Mouse (Mus musculus) CH12F3 (cell line): Measurements from ENCODE around the gene Zfp64.

Experiments used
- in situ Hi-C: fragments of 300-500 bp; cut with MboI; formaldehyde crosslinking; loops from 2 replicates; pipeline ENCODE4 v1.14.3; 2020; ENCODE audit warnings: low sequenced_read_pairs

The Zfp64 gene

GRCm38 (mm10) chr2:168954376-168954775, 1.0 kb downstream of the Zfp64 start:
- in situ Hi-C loops: no loop called here

- in situ Hi-C loops: no loop called here
Measured at GRCm38 (mm10) chr2:168948506-168948905, 6.9 kb downstream of the Zfp64 start.

DNA sequence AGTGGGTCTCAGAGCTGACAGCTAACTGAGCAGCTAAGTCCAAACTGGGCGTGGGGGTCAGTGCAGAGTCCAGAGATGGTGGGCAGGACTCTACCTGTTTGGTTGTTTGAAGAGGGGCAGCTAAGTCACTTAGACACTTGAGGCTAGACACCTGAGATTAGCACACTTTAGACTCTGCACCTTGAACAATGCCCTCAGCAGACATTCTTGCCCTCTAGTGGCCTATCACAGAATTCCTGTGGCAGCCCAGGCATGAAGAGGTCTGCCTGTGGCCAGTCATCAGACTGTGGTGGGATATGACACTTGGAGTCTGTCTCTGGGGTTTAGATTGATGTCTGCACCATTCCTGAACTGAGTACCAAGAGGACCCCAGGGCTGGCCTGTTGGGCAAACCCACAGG, 7.7 kb downstream of the Zfp64 start:
- in situ Hi-C loops: no loop called here

- in situ Hi-C loops: no loop called here
Measured at GRCm38 (mm10) chr2:168944011-168944410, 11.4 kb downstream of the Zfp64 start.

- in situ Hi-C loops: no loop called here
Measured at GRCm38 (mm10) chr2:168939941-168940340, 15.4 kb downstream of the Zfp64 start.

GRCm38 (mm10) chr2:168939261-168939933, 16.0 kb downstream of the Zfp64 start:
- in situ Hi-C loops: no loop called here

GRCm38 (mm10) chr2:168936896-168937295, 18.5 kb downstream of the Zfp64 start:
- in situ Hi-C loops: no loop called here

DNA sequence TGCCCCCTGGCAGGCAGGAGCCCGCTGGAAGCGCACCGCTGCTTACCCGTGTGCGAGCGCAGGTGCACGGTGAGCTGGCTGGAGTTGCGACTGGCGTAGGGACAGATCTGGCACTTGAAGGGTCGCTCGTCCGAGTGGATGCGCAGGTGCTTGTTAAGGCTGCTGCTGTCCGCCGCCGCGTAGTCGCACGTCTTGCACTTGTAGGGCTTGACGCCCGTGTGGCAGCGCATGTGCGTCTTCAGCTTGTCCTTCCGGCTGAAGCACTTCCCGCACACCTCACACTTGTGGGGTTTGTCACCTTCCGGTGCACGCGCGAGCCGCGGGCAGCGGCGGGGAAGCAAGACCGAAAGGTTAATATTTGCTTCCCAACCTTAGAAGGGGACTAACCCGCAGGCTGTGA, 20.2 kb downstream of the Zfp64 start:
- in situ Hi-C loops: no loop called here

DNA sequence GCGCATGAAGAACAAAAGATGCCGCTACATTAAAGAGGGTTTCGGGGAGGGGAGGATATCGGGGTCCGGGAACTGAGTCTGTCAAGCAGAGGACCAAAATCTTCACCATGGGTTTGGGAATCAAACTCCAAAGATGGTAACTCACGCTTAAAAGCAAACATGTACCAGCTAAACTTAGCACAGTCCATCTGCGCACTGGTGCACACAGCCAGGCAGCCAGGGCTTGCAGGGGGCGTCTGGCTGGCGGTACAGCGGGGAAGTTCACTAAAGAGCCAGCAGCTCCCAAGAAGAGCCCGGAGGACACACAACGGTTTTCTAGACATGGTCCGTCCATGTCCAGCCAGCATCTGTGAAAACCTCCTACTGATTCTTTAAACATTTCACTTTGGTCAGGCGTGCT, 23.7 kb downstream of the Zfp64 start:
- in situ Hi-C loops: no loop called here

GRCm38 (mm10) chr2:168929691-168930090, 25.7 kb downstream of the Zfp64 start:
- in situ Hi-C loops: no loop called here

- in situ Hi-C loops: no loop called here
Measured at GRCm38 (mm10) chr2:168927401-168927800, 28.0 kb downstream of the Zfp64 start.

- in situ Hi-C loops: no loop called here
Measured at GRCm38 (mm10) chr2:168926257-168926810, 29.1 kb downstream of the Zfp64 start.

DNA sequence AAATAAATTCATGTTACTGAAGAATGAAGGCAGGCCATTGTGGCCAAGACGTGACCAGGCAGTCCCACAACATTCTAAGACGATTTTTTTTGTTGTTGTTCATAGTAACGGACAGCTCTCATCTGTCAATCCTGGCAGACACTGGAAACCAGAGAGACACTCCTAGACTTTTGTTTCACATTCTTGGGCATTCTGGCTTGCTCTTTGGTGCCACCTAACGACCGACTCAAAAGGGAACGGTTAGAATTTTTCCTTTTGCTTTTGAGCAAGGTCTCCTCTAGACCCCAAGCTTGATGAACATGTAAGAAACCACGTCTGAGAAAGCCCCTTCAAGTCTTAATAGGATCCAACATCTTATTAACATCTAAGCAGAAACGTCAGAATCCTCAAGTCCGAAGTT, 31.7 kb downstream of the Zfp64 start:
- in situ Hi-C loops: no loop called here

GRCm38 (mm10) chr2:168922466-168922865, 32.9 kb downstream of the Zfp64 start:
- in situ Hi-C loops: no loop called here

- in situ Hi-C loops: no loop called here
Measured at GRCm38 (mm10) chr2:168920007-168920406, 35.4 kb downstream of the Zfp64 start.

DNA sequence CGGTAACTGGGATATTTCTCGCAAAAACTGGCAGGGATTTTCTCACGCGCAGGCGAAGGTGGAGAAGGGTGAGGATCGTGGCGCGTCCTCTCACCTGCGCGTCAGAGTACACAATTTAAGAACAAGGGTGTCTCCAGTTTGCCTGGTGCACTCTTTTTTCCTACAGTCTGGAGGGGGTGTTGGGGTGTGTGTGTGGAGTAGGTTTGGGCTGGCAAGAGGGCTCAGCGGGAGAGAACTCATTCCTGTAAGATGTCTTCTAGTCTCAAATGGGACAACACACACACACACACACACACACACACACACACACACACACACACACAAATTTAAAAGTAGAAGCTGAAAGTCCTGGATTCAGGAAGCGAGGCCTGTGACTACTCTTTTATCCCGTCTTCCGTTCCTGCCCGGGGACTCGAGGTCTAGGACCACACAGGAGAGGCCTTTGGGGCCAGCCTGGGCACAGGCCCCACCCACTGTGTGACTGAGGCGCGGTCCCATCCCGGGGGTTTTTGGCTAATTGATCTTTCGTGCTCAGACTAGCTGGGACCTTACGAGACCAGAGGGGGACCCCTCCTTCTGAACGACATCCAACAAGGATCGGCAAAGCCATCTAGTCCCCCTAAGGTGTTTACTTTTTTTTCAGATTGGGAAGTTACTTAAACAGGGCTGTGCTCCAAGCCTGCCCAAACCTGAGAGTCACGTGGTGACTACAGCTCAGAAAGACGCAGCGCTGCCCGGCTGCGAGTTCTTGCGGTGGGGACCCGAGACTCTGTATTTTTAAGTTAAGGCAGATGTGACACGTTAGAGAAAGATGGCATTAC, 42.3 kb downstream of the Zfp64 start:
- in situ Hi-C loops: no loop called here

DNA sequence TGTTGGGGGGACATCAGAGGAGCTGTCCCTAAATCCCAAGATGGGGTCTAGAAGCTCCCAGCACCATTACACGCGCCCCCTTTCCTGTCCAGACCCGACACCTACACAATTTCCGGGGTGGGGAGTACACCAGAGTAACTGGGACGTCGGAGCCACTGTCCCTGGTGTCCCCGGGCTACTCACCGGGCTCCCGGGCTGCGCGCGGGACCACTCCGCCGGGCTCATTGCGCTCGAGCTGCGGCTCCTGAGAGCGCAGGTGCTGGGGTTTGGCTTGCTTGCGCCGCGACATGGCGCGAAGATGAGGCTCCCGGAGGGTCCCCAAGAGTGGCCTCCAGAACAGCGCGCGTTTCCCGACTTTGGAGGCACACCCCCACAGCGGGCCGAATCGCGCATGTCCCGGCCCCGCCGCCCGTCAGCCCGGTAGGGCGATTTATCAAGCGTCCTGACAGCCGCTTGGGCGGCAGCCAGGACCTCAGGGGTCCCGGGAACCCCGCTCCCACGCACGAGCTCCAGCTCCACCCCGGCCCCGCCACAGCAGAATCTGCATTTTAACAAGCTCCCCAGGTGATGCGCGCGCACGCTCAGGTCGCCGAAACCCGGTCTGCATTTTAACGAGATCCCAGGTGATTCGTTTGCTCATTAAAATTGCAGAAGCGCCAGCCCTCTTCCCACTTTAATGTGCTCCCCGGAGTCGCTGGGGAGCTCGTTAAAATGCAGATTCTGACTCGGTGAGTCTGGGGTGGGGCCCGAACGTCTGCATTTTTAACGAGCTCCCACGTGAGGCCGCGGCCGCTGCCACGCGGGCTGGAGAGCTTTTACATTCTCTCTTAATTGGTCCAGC, 43.1 kb downstream of the Zfp64 start:
- in situ Hi-C loops: no loop called here

DNA sequence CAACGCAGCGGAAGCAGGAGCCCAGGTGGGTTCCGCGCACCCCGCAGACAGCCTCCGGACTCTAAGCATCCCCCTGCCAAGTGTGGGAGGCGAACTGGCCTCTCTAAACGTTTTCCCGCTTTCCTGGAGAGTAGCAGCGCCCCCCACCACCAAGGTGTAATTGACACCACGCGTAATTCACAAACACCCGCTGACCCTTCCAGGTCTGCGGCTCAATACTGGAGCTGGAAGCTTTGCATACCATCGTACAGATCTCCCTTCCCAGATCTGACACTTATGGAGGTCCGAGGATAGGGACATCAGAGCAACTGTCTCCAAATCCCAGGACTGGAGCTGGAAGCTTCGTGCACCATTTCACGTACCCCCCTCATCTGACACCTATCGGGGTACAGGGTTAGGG, 43.9 kb downstream of the Zfp64 start:
- in situ Hi-C loops: no loop called here

- in situ Hi-C loops: no loop called here
Measured at GRCm38 (mm10) chr2:168906022-168906421, 49.4 kb downstream of the Zfp64 start.

DNA sequence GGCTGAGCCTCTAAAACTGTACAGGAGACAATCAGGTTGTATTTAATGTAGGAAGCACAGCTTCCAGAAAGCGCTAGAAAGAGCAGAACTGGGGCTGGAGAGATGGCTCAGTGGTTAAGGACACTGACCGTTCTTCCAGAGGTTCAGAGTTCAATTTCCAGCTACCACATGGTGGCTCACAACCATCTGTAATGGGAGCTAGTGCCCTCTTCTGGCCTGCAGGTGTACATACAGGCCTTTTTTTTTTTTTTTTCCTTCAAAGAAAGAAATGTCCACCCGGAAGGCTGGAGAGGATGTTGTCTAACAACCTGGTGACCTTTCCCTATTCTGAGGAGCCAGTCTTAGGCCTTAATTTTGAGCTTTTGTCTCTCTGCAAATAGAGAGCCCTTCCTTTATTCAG, 50.5 kb downstream of the Zfp64 start:
- in situ Hi-C loops: no loop called here

DNA sequence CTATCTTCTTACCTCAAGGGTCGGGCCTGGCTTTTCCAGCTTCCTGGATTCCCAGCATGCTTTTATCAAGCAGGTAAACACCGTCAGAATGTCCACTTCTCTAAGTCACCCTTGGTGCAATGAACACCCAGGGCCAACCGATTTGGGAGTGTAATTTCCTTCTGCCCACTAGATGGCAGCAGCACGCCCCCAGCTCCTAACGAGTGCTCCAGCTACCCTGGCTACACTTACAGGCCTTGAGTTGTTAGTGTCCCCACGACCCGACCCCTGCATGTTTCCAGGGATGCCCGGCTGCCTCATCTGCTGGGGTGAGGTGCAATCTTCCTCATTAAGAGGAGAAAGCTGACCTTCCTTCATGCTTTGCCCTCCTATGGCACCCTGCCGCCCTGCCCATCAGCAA, 51.2 kb downstream of the Zfp64 start:
- in situ Hi-C loops: no loop called here
